Mouse (Mus musculus) brain, embryonic 14.5 days (tissue): ENCODE results near the gene Ffar1.

Source experiments
- CTCF ChIP-seq: fragments of 200-500 bp; IDR thresholded peaks from 2 replicates; pipeline ENCODE4 v1.5.1; 2012; ENCODE audit warnings: inconsistent platforms, mild to moderate bottlenecking, moderate library complexity, borderline replicate concordance; ENCODE audit not compliant: insufficient read depth, insufficient read length; ENCODE audit errors: extremely low read depth
- POLR2A ChIP-seq: fragments of 200-500 bp; IDR thresholded peaks from 2 replicates; pipeline ENCODE4 v1.6.1; 2012; ENCODE audit warnings: mild to moderate bottlenecking, inconsistent platforms, borderline replicate concordance; ENCODE audit not compliant: poor library complexity, insufficient read depth, insufficient read length, severe bottlenecking; ENCODE audit errors: extremely low read depth

DNA sequence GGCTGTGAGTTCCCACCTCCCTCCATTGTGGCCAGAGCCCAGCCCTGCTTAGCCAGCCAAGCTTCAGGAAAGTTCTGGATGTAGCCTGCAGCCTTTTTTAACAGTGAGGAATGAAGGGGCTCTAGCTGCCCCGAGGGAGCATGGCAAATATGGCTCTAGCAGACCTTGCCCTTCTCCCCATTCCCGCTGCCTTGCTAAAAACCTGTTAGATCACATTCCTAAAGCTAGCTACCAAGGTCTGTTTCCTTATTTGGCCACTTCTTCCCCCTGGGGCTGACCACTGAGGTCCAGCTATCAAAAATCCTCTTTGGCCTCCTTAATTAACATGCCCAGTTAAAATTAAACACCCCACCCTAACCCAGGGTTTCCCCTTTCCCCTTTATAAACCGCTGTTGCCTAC, 31.2 kb upstream of the Ffar1 start:
- TF ChIP-seq POLR2A (no peak), CTCF (no peak)
